Mouse (Mus musculus): Measurements from ENCODE around the gene Pkp1. TPM values are rescaled to one million over a fixed set of nuclear protein-coding genes. Genes with fewer than 3 reads are reported as not detected.

The Pkp1 gene
- polyA plus RNA-seq, 1 experiment: not detected

GRCm38 (mm10) chr1:135857137-135857775, 61.8 kb downstream of the Pkp1 start:
- H3K27me3 ChIP-seq (ENCODE audit: control insufficient read depth, insufficient read depth, low read length, poor library complexity, severe bottlenecking): no peaks in the 10 kb centered on the region
- H3K27ac ChIP-seq (ENCODE audit: insufficient read depth, low read length): no peak overlapping the region
- no peaks in the 10 kb centered on the region for H3K36me3 ChIP-seq (ENCODE audit: control insufficient read depth, insufficient read depth, low read length, poor library complexity, severe bottlenecking)
- no peaks in the 10 kb centered on the region for H3K9me3 ChIP-seq (replicated peaks; ENCODE audit: control insufficient read depth, insufficient read depth, low read length, poor library complexity, severe bottlenecking)
- 0 out of 2 replicates have a peak, but pooled peaks have one; percentile 12 for TF ChIP-seq EP300 (IDR thresholded peaks at IDR 0.05; ENCODE audit: insufficient read depth, low read depth, low read length)
- TF ChIP-seq POLR2A (IDR thresholded peaks at IDR 0.05; ENCODE audit: insufficient read depth, low read length): no peak
- no peak for TF ChIP-seq CTCF (IDR thresholded peaks at IDR 0.05; ENCODE audit: low read depth, low read length)
- H3K4me3 ChIP-seq (ENCODE audit: low read depth, low read length): no peak overlapping the region
- no peak overlapping the region for H3K9ac ChIP-seq (ENCODE audit: low read depth, poor library complexity, severe bottlenecking)
- H3K4me1 ChIP-seq (ENCODE audit: control insufficient read depth, insufficient read depth, low read length): no peaks in the 10 kb centered on the region

- Histone ChIP-seq H3K4me1 (ENCODE audit: control insufficient read depth, insufficient read depth, low read length) (no peaks in the 10 kb centered on the region), H3K4me3 (ENCODE audit: low read depth, low read length) (no peak overlapping the region), H3K27ac (ENCODE audit: insufficient read depth, low read length) (no peak overlapping the region), H3K9me3 (replicated peaks; ENCODE audit: control insufficient read depth, insufficient read depth, low read length, poor library complexity, severe bottlenecking) (no peaks in the 10 kb centered on the region), H3K27me3 (ENCODE audit: control insufficient read depth, insufficient read depth, low read length, poor library complexity, severe bottlenecking) (no peaks in the 10 kb centered on the region), H3K9ac (ENCODE audit: low read depth, poor library complexity, severe bottlenecking) (no peak overlapping the region), H3K36me3 (ENCODE audit: control insufficient read depth, insufficient read depth, low read length, poor library complexity, severe bottlenecking) (no peaks in the 10 kb centered on the region)
- no peak for TF ChIP-seq EP300 (IDR thresholded peaks at IDR 0.05; ENCODE audit: insufficient read depth, low read depth, low read length)
- TF ChIP-seq CTCF (IDR thresholded peaks at IDR 0.05; ENCODE audit: low read depth, low read length): no peak
- no peak for TF ChIP-seq POLR2A (IDR thresholded peaks at IDR 0.05; ENCODE audit: insufficient read depth, low read length)
Measured at GRCm38 (mm10) chr1:135856070-135856469, 62.9 kb downstream of the Pkp1 start.

- no peaks in the 10 kb centered on the region for H3K4me1 ChIP-seq (ENCODE audit: control insufficient read depth, insufficient read depth, low read length)
- H3K9ac ChIP-seq (ENCODE audit: low read depth, poor library complexity, severe bottlenecking): no peak overlapping the region
- H3K27me3 ChIP-seq (ENCODE audit: control insufficient read depth, insufficient read depth, low read length, poor library complexity, severe bottlenecking): no peaks in the 10 kb centered on the region
- no peak overlapping the region for H3K27ac ChIP-seq (ENCODE audit: insufficient read depth, low read length)
- no peaks in the 10 kb centered on the region for H3K9me3 ChIP-seq (replicated peaks; ENCODE audit: control insufficient read depth, insufficient read depth, low read length, poor library complexity, severe bottlenecking)
- H3K36me3 ChIP-seq (ENCODE audit: control insufficient read depth, insufficient read depth, low read length, poor library complexity, severe bottlenecking): no peaks in the 10 kb centered on the region
- no peak overlapping the region for H3K4me3 ChIP-seq (ENCODE audit: low read depth, low read length)
- TF ChIP-seq EP300 (IDR thresholded peaks at IDR 0.05; ENCODE audit: insufficient read depth, low read depth, low read length) (no peak), CTCF (IDR thresholded peaks at IDR 0.05; ENCODE audit: low read depth, low read length) (no peak), POLR2A (IDR thresholded peaks at IDR 0.05; ENCODE audit: insufficient read depth, low read length) (no peak)
Measured at GRCm38 (mm10) chr1:135855344-135855687, 63.7 kb downstream of the Pkp1 start.

GRCm38 (mm10) chr1:135854591-135855343, 64.2 kb downstream of the Pkp1 start:
- H3K36me3 ChIP-seq (ENCODE audit: control insufficient read depth, insufficient read depth, low read length, poor library complexity, severe bottlenecking): no peaks in the 10 kb centered on the region
- H3K9me3 ChIP-seq (replicated peaks; ENCODE audit: control insufficient read depth, insufficient read depth, low read length, poor library complexity, severe bottlenecking): no peaks in the 10 kb centered on the region
- H3K27ac ChIP-seq (ENCODE audit: insufficient read depth, low read length): no peak overlapping the region
- TF ChIP-seq EP300 (IDR thresholded peaks at IDR 0.05; ENCODE audit: insufficient read depth, low read depth, low read length): no peak
- H3K27me3 ChIP-seq (ENCODE audit: control insufficient read depth, insufficient read depth, low read length, poor library complexity, severe bottlenecking): no peaks in the 10 kb centered on the region
- no peak overlapping the region for H3K4me3 ChIP-seq (ENCODE audit: low read depth, low read length)
- no peaks in the 10 kb centered on the region for H3K4me1 ChIP-seq (ENCODE audit: control insufficient read depth, insufficient read depth, low read length)
- no peak overlapping the region for H3K9ac ChIP-seq (ENCODE audit: low read depth, poor library complexity, severe bottlenecking)

GRCm38 (mm10) chr1:135853200-135853599, 65.8 kb downstream of the Pkp1 start:
- no peak overlapping the region for H3K27ac ChIP-seq (ENCODE audit: insufficient read depth, low read length)
- no peak for TF ChIP-seq EP300 (IDR thresholded peaks at IDR 0.05; ENCODE audit: insufficient read depth, low read depth, low read length)
- no peak for TF ChIP-seq POLR2A (IDR thresholded peaks at IDR 0.05; ENCODE audit: insufficient read depth, low read length)
- no peak for TF ChIP-seq CTCF (IDR thresholded peaks at IDR 0.05; ENCODE audit: low read depth, low read length)
- no peak overlapping the region for H3K9ac ChIP-seq (ENCODE audit: low read depth, poor library complexity, severe bottlenecking)
- H3K27me3 ChIP-seq (ENCODE audit: control insufficient read depth, insufficient read depth, low read length, poor library complexity, severe bottlenecking): no peaks in the 10 kb centered on the region
- H3K4me3 ChIP-seq (ENCODE audit: low read depth, low read length): no peak overlapping the region
- no peaks in the 10 kb centered on the region for H3K9me3 ChIP-seq (replicated peaks; ENCODE audit: control insufficient read depth, insufficient read depth, low read length, poor library complexity, severe bottlenecking)
- H3K4me1 ChIP-seq (ENCODE audit: control insufficient read depth, insufficient read depth, low read length): no peaks in the 10 kb centered on the region
- H3K36me3 ChIP-seq (ENCODE audit: control insufficient read depth, insufficient read depth, low read length, poor library complexity, severe bottlenecking): no peaks in the 10 kb centered on the region

- Histone ChIP-seq H3K4me1 (ENCODE audit: control insufficient read depth, insufficient read depth, low read length) (no peaks in the 10 kb centered on the region), H3K27ac (ENCODE audit: insufficient read depth, low read length) (no peak overlapping the region), H3K4me3 (ENCODE audit: low read depth, low read length) (no peak overlapping the region), H3K9ac (ENCODE audit: low read depth, poor library complexity, severe bottlenecking) (no peak overlapping the region), H3K36me3 (ENCODE audit: control insufficient read depth, insufficient read depth, low read length, poor library complexity, severe bottlenecking) (no peaks in the 10 kb centered on the region), H3K9me3 (replicated peaks; ENCODE audit: control insufficient read depth, insufficient read depth, low read length, poor library complexity, severe bottlenecking) (no peaks in the 10 kb centered on the region), H3K27me3 (ENCODE audit: control insufficient read depth, insufficient read depth, low read length, poor library complexity, severe bottlenecking) (no peaks in the 10 kb centered on the region)
- TF ChIP-seq CTCF (IDR thresholded peaks at IDR 0.05; ENCODE audit: low read depth, low read length): no peak
- TF ChIP-seq EP300 (IDR thresholded peaks at IDR 0.05; ENCODE audit: insufficient read depth, low read depth, low read length): no peak
- no peak for TF ChIP-seq POLR2A (IDR thresholded peaks at IDR 0.05; ENCODE audit: insufficient read depth, low read length)
Measured at GRCm38 (mm10) chr1:135852044-135852756, 66.8 kb downstream of the Pkp1 start.

All from ES-Bruce4 (cell line).